Mouse (Mus musculus) heart, embryonic 11.5 days (tissue): ENCODE measurements around the gene Sept1. TPM values are rescaled to one million over a fixed set of nuclear protein-coding genes. Genes with fewer than 3 reads are reported as not detected.
A peak's percentile ranks its signal among the peaks of the same experiment; 100 is the strongest.

Experiments used
- ATAC-seq: fragments of 200-750 bp; cut with Nextera tagmentation; replicated peaks from 2 replicates; pipeline ENCODE4 v1.8.0; 2017; ENCODE audit warnings: moderate library complexity; ENCODE audit not compliant: insufficient number of reproducible peaks, low FRiP score, low TSS enrichment
- H3K27ac ChIP-seq: fragments of 300-500 bp; sonication (generic); 2 replicates; pipeline ENCODE4 v1.5.1; 2014; ENCODE audit warnings: mild to moderate bottlenecking, low read depth, low read length
- H3K27me3 ChIP-seq: fragments of 300-500 bp; sonication (generic); 2 replicates; pipeline ENCODE4 v1.6.1; 2014; ENCODE audit warnings: mild to moderate bottlenecking, low read length, mixed read lengths; ENCODE audit not compliant: control insufficient read depth, insufficient read depth
- H3K36me3 ChIP-seq: fragments of 300-500 bp; sonication (generic); 2 replicates; pipeline ENCODE4 v1.6.1; 2014; ENCODE audit warnings: mild to moderate bottlenecking, low read length, moderate library complexity, mixed read lengths; ENCODE audit not compliant: control insufficient read depth, insufficient read depth
- H3K4me1 ChIP-seq: fragments of 300-500 bp; sonication (generic); 2 replicates; pipeline ENCODE4 v1.6.1; 2014; ENCODE audit warnings: low read length; ENCODE audit not compliant: control insufficient read depth, insufficient read depth
- H3K4me2 ChIP-seq: fragments of 300-500 bp; sonication (generic); 2 replicates; pipeline ENCODE4 v1.6.1; 2014; ENCODE audit warnings: mild to moderate bottlenecking, moderate library complexity
- H3K4me3 ChIP-seq: fragments of 300-500 bp; sonication (generic); 2 replicates; pipeline ENCODE4 v1.5.1; 2014; ENCODE audit warnings: low read depth, low read length
- H3K9ac ChIP-seq: fragments of 300-500 bp; sonication (generic); 2 replicates; pipeline ENCODE4 v1.6.1; 2014; ENCODE audit warnings: mild to moderate bottlenecking, low read depth, low read length, moderate library complexity
- H3K9me3 ChIP-seq: fragments of 300-500 bp; sonication (generic); replicated peaks from 2 replicates; pipeline ENCODE4 v1.6.1; 2016; ENCODE audit warnings: low read length; ENCODE audit not compliant: control insufficient read depth
- whole genome bisulfite sequencing: fragments of 180-500 bp; shearing (Covaris S2); extraction: QIAGEN DNeasy Blood & Tissue Kit; methylation state at CpG from one replicate; pipeline ENCODE4 v1.1.7; 2014; ENCODE audit not compliant: insufficient replicate concordance; 5-methylcytosine and 5-hydroxymethylcytosine counted together
- polyA plus RNA-seq: library from polyadenylated mRNA; unstranded; fragments of >200 nt; fragmentation: Nextera tagmentation; extraction: Ambion mirVana; gene quantifications from 2 replicates; pipeline ENCODE4 v1.2.1, GENCODE M21; 2014

Sept1 gene
- polyA plus RNA-seq, 1 experiment from 2014 or later: 23.1 TPM

- H3K36me3 ChIP-seq: no peaks in the 10 kb centered on the region
- H3K4me1 ChIP-seq: peaks cover 26% of the 10 kb centered on the region
- WGBS: 74% methylated on average over 5 of the region's 5 CpGs
- peak overlapping the region; percentile 94; the same call in 1 of the 2 replicates for H3K4me3 ChIP-seq
- H3K9ac ChIP-seq: no peak overlapping the region; the same call in 1 of the 2 replicates
- no peak for ATAC-seq
- peak overlapping the region; percentile 98 for H3K4me2 ChIP-seq
- peak overlapping the region; percentile 93 for H3K27ac ChIP-seq
- H3K27me3 ChIP-seq: no peaks in the 10 kb centered on the region
- H3K9me3 ChIP-seq: no peaks in the 10 kb centered on the region
Observed at GRCm38 (mm10) chr7:127209851-127210250, 23.1 kb downstream of the Sept1 start.

DNA sequence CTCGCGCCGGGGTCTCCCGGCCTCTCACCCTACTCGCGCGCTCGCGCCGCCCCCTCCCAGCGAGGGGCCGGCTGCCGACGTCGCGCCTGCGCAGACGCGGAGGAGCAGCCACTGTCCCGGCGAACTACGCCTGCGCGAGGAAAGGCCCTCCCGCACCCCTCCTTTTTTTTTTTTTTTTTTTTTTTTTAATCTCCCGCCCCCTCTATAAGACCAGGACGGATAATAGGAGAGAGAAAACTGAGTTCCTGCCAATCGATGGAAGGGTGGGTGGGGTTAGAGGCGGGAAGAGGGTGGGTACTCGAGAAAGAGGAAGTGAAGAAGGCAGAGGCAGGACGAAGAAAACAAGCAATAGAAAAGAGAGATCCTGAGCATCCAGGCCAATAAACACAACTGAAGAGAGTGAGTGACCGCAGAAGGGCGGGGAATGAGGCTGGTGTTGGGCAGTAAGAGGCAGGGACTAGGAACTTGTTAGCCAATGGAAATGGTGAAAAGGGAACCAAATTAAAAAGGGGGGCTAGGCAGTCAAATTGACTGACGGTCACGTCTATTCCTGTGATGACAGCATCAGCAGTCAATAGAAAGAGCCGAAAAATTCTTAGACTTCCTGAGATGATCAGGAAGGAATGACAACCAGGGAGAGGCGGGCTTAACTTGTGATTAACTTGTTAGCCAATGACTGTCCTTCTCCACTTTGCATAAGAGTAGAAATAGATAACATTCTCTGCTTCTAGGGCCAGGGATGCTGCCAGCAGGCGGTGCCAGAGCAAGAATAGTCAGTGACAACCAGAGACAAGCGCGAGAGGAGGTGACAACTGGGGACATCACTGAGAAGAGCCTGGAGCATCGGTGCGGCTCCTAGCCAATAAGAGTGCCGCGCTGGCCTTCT is 24.1 kb downstream of the Sept1 start, which contains the start of gene Mylpf:
Mylpf (plus strand) TSS at position 338 of the 886 bp plus-strand sequence.
- Histone ChIP-seq H3K36me3 (no peaks in the 10 kb centered on the region), H3K27ac (peak within 1 kb of the TSS; percentile 93), H3K4me2 (peak within 1 kb of the TSS; percentile 98), H3K4me3 (peak within 1 kb of the TSS; percentile 94), H3K9me3 (no peaks in the 10 kb centered on the region), H3K9ac (peak within 1 kb of the TSS; percentile 93), H3K4me1 (peaks cover 23% of the 10 kb centered on the region), H3K27me3 (no peaks in the 10 kb centered on the region)
- under 1% methylated on average over 44 of the region's 44 CpGs for WGBS
- peak; percentile 88 for ATAC-seq

DNA sequence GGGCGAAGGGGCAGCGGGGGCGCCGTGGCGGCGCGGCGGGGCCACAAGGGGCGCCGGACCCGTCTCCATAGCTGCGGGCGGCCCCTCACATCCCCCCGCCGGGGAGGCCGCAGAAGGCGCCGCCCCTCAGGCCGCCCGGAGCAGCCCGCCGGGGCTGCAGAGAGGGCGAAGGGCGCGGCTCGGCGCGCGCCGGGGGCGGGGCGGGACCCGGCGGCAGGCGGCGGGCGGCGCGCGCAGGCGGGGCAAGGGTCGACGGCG is 24.7 kb downstream of the Sept1 start, which contains the start of gene Tbc1d10b:
Tbc1d10b (minus strand) TSS at position 174 of the 258 bp plus-strand sequence.
- Histone ChIP-seq H3K4me1 (peaks cover 23% of the 10 kb centered on the region), H3K4me2 (peak within 1 kb of the TSS; percentile 98), H3K27me3 (no peaks in the 10 kb centered on the region), H3K9me3 (no peaks in the 10 kb centered on the region), H3K4me3 (peak within 1 kb of the TSS; percentile 94), H3K36me3 (0 out of 2 replicates have a peak, but pooled peaks cover 3% of the 10 kb centered on the region), H3K27ac (peak within 1 kb of the TSS; percentile 93), H3K9ac (peak within 1 kb of the TSS; percentile 93)
- ATAC-seq: peak; percentile 58
- WGBS: under 1% methylated on average over 41 of the region's 44 CpGs

DNA sequence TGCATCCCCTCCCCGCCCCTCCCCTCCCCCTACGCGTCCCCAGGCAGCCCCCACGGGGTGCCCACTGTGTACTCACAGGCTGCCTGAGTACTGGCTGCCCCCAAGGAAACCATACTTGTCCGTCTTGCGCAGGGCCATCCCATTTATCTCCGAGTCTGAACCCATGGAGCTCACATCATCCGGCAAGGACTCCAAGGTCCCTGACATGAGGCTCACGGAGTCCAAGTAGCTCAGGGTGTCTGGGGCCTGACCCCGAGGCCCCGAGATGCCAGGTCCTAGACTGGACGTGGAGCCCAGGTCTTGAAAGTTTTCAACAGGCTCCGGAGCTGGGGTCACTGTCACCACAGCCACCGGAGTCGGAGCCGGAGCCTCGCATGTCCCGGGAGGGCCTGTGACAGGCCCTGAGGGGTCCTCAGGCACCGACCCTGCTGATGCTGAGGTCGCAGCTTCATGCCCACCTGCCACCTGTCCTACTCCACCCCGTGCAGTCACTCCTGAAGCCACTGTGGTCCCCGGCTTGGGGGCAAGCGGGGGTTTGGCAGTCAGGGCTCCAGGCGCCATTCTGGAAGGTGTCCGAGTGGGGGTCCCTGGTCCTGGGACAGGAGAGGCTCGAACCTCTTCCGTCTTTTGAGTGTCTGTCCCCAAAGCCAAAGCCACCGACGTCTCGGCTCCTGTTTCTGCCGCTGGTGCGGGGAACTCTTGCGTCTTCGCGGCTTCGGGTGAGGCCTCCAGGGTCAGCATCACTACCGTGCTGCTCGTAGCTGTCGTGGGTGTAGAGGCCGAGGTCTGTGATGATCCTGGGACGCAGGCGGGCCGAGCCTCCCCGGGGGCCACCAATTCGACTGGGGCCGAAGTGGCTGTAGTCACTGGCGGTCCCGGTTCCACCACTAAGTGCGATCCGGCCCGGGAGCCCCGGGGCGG is 25.3 kb downstream of the Sept1 start:
- Histone ChIP-seq H3K9me3 (no peaks in the 10 kb centered on the region), H3K9ac (peak overlapping the region; percentile 93), H3K27me3 (no peaks in the 10 kb centered on the region), H3K27ac (peak overlapping the region; percentile 93), H3K4me2 (peak overlapping the region; percentile 98), H3K4me3 (peak overlapping the region; percentile 94), H3K36me3 (peaks cover 6% of the 10 kb centered on the region; the same call in 1 of the 2 replicates), H3K4me1 (peaks cover 23% of the 10 kb centered on the region)
- under 1% methylated on average over 53 of the region's 53 CpGs for WGBS
- peak; percentile 8; the same call in 1 of the 2 replicates for ATAC-seq

DNA sequence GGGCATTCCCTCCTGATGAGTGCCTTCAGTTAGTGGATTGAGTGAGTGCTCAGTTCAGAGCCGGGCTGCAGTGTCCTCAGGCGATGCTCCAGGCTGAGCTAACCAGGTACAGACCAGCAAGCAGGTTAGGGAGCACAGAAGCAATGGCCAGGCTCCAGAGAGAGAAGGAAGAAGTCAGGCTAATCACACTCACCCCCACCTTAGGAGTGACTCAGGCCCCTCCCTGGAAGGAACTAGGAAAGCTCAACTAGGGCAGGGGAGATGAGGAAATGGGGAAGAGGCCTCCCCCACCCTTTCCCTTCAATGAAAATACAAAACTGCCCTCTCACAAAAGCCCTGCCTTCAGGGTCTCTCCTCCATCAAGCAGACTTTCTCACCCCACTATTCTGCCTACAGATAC is 26.3 kb downstream of the Sept1 start:
- Histone ChIP-seq H3K9me3 (no peaks in the 10 kb centered on the region), H3K27ac (peak overlapping the region; percentile 93; the same call in 1 of the 2 replicates), H3K36me3 (peaks cover 8% of the 10 kb centered on the region; the same call in 1 of the 2 replicates), H3K4me2 (peak overlapping the region; percentile 98), H3K27me3 (no peaks in the 10 kb centered on the region), H3K4me1 (peaks cover 23% of the 10 kb centered on the region), H3K9ac (peak overlapping the region; percentile 93), H3K4me3 (peak overlapping the region; percentile 94)
- ATAC-seq: no peak
- 49% methylated on average over 2 of the region's 2 CpGs for WGBS

DNA sequence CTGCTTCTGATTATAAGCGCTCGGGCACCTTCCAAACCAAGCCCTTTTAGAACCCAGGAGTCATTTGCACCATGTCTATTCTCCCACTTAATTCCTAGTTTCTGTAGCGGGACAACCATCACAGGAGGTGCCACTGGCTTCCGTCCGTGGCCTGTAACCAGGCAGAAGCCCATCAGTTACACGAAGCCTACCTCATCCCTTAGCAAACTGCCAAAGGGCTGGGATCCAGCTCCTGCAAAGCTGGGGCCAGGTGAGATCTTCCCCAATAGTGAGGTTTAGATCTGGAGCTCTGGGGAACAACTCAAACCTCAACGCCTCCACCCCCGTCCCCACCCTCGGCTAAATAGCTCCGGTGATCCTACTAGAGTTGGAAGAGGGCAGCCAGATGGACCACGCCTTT is 36.4 kb downstream of the Sept1 start:
- peaks cover 43% of the 10 kb centered on the region for H3K36me3 ChIP-seq
- peak overlapping the region; percentile 88 for H3K4me2 ChIP-seq
- WGBS: 51% methylated on average over 11 of the region's 11 CpGs
- H3K27ac ChIP-seq: peak overlapping the region; percentile 89
- ATAC-seq: no peak
- H3K9ac ChIP-seq: peak overlapping the region; percentile 88
- H3K4me1 ChIP-seq: peaks cover 13% of the 10 kb centered on the region
- H3K9me3 ChIP-seq: no peaks in the 10 kb centered on the region
- peak overlapping the region; percentile 74 for H3K4me3 ChIP-seq
- H3K27me3 ChIP-seq: no peaks in the 10 kb centered on the region

GRCm38 (mm10) chr7:127195544-127196295 is 37.2 kb downstream of the Sept1 start, which contains the start of gene Cd2bp2:
Gene Cd2bp2 (minus strand): TSS chr7:127196050.
- WGBS: under 1% methylated on average over 51 of the region's 51 CpGs
- H3K36me3 ChIP-seq: peaks cover 42% of the 10 kb centered on the region

More at GRCm38 (mm10) chr7:127195544-127196295, 37.2 kb downstream of the Sept1 start, which contains the start of gene Cd2bp2:
- H3K27me3 ChIP-seq: no peaks in the 10 kb centered on the region
- no peaks in the 10 kb centered on the region for H3K9me3 ChIP-seq
- peak within 1 kb of the TSS; percentile 88 for H3K4me2 ChIP-seq
- H3K4me1 ChIP-seq: peaks cover 13% of the 10 kb centered on the region
- peak within 1 kb of the TSS; percentile 91 for H3K27ac ChIP-seq
- H3K9ac ChIP-seq: peak within 1 kb of the TSS; percentile 88
- peak; percentile 92 for ATAC-seq
- H3K4me3 ChIP-seq: peak within 1 kb of the TSS; percentile 74
